Mouse (Mus musculus) T-helper 17 cell (primary cell): ENCODE measurements at regions not wholly inside any gene's neighbourhood (a gene's known extent, or its start where the extent isn't known, plus 50 kb on each side); places are given as distances from the start of the nearest gene placed in this dataset.

Experiments used
- in situ Hi-C, 2 experiments: fragments of 300-600 bp; cut with MboI, MseI; formaldehyde crosslinking; loops; 1 replicate in 1 of 2; 2 replicates in 1 of 2; pipeline ENCODE4 v1.15.1; 2025; ENCODE audit warnings: high pct_unique_total_duplicates in 2 of 2

DNA sequence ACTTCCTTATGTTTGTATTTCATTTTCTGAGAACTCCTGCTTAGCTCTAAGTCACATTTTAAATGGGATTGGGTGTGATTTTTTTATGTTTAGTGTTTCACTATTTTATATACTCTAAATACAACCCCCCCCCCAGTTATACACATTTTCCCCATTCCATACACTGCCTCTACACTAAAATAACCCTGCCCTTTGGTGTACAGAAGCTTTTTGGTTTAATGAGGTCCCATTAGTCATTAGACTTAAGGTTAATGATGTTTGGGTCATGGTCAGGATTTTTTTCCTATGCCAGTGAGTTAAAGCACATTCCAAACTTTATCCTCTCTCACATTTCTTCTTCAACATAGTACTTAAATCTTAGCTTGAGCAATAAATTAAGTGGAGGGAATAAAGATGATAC is 149.2 kb downstream of the Tinag start:
- in situ Hi-C loops, result no loop called here

DNA sequence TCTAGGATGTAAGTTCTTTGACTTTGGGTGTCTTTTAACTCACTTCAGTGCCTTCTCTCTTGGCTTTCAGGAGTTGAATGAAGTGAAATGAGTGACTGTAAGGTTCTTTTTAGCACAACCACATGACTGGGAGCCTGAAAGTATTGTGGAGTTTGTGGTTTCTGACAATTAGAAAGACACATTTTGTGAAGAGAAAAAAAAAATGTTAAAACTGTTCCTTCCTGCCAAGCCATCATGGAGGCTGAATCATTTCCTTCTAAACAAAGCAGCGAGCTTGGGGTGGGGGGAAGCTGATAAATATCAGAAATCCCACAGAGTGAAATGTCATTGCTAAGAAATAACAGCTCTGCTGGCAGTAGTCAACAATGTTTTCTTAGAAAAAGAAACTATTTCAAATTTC is 163.8 kb downstream of the Tinag start:
- in situ Hi-C loops, result no loop called here

DNA sequence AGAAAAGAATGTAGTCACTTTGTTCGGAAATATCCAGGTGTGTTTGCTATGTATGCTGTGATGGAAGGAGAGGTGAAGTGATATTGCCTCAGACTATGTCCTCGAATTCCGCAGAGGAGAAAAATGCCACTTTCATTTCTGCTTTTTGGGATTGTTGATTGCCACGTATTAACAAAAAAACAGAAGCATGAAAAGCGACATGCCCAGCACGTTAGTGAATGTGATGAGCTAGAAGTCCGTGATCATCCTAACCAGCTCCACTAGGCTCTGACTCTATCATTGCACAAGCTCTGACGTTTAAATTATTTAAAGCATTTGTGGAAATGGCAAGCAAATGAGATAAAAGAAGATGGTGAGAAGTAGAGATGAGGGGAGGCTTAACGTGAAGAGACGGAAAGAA is 169.6 kb downstream of the Tinag start:
- in situ Hi-C loops, result no loop called here

DNA sequence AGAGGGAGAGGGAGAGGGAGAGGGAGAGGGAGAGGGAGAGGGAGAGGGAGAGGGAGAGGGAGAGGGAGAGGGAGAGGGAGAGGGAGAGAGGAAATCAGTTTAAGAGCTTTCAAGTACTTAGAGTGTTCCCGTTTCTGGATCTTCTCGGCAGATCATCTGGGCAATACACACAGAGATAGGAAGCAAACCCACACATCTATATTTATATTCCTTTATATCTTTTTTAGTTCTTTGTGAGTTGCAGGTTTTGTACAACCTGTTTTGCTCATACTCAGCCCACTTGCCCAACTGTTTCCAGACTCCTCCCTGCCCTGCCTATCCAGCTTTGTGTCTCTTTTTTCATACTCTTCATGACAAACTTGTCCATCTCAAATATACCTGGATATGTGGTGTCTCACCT is 173.2 kb downstream of the Tinag start:
- in situ Hi-C loops, result no loop called here

DNA sequence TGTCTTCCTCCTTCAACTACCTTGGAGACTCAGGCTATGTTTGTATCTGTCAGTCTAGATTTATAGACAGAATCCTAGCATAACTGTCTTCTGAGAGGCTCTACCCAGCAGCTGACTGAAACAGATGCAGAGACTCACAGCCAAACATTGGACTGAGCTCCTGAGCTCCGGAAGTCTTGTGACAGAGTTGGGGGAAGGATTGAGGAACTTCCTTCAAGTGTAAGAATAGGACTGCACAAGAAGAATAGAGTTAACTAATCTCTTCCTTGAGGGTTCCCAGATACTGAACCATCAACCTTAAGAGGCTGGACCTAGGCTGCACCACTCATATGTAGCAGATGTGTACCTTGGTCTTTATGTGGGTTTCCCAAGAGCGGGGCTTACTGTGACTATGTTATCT is 176.0 kb downstream of the Tinag start:
- in situ Hi-C loops, result no loop called here

DNA sequence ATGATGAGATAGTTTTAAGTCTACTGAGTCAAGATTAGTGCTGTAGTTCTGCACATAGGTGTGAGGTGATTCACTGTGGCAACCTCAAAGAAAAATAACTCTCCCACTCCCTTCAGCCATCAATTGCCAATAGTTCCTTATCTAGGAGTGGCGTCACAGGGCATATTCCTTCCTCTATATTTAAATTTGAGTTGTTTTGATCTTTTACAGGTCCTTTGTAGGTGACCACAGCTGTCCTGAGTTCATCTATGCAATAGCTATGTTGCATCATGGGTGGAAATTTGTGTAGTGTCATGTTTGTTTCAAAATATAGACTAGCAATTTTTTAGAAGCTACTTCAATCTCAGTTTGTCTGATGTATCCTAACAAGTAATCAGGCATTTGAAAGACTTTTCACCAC is 177.0 kb downstream of the Tinag start:
- in situ Hi-C loops, result no loop called here

DNA sequence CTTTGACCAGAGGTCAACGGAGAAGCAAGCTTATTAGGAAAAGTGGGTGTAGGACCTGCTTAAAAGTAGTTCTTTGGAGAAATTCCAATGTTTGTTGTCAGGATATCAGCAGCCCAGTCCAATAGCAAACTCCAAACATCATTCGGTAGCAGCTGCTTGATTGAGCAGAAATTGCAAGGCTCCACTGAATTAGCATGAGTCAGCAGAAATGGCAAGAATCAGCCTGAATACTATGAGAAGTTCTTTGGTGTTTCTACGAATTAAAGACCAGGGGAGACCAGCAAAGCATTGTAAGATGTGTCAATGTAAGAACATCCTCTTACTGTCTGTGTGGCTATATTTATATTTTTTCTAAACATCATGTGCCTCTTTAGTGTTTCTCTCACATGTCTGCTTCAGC is 223.4 kb downstream of the Tinag start:
- in situ Hi-C loops, result no loop called here

DNA sequence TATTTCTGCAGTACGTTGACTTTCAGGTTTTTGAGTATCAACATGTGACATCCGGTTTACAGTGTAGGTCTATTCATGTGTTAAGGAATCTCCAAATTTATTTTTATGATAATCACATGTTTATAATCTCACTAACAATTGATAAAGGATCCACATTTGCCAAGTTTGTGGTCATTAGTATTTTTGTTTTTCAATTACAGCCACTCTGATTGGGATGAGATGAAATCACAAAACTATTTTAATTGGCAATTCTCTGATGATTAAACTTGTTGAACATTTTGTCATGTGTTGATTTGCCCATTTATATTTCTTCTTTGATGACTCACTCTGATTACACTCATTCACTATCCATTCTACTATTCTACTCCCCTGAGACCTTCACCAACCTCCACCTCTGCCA is 228.0 kb upstream of the Fam83b start:
- in situ Hi-C loops, result loop anchor here in 1 of 2 experiments (10.0 kb wide), 1 partner anchor 1270 kb away; no protein-coding TSS in a partner anchor

DNA sequence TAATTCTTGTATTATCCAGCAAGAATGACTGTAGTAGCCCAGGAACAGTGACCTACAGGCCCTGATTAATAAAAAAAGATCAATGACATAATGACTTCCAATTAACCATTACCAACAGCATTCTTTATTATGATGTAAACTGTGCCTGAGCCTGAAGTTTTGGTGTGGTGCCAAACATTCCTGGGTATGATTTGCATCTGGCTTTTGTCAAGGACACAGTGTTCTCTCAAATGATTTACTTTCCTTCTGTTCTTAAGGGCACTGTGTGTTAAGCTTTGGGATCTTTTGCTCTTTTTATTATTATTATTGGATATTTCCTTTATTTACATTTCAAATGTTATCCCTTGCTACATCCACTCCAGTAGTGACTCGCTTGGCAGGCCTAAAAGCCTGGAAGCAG is 221.7 kb upstream of the Fam83b start:
- in situ Hi-C loops, result no loop called here
